In the genomic region with DNA sequence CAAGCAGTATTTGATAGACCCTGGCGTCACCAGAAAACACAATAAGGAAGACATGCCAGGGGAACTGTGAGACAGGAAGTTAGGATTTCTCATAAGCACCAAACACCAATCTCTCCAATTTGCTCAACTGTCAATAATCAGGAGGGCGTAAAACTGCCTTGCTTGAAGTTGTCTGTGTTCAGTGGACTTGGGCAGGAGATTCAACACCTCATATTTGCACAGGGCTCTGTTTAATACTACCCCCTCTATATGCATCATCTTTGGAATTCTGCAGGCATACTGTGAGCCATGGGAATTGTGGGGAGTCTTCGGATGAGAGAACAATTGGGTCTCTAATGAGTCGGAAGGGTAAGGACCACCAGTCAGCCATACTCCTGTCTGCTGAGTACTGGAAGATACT, we compare ENCODE assay signal across 30 mouse cellular contexts.
"Had no signal": no experiment of that assay in that cellular context is flagged by ENCODE, and none has a peak within 500 bp of the region (broad histone marks: within the 10 kb centered on the region; RNA-seq: fewer than 3 reads in every experiment).

No protein-coding gene starts in this region.

- H3K9ac ChIP-seq: limb, embryonic 12.5 days; limb, embryonic 13.5 days; limb, embryonic 15.5 days; liver, embryonic 12.5 days; liver, embryonic 13.5 days; liver, embryonic 14.5 days; liver, embryonic 15.5 days; liver, postnatal 0 days; lung, embryonic 14.5 days; lung, embryonic 15.5 days; midbrain, embryonic 12.5 days; midbrain, embryonic 13.5 days; midbrain, embryonic 15.5 days had no signal

- H3K4me1 ChIP-seq: limb, embryonic 12.5 days; limb, embryonic 13.5 days; limb, embryonic 15.5 days; liver, embryonic 12.5 days; liver, embryonic 13.5 days; liver, embryonic 15.5 days; lung, embryonic 15.5 days; megakaryocyte, embryonic 14.5 days; midbrain, embryonic 10.5 days; midbrain, embryonic 12.5 days; midbrain, embryonic 13.5 days; midbrain, embryonic 15.5 days had no signal

- H3K4me3 ChIP-seq: limb, embryonic 12.5 days; limb, embryonic 13.5 days; limb, embryonic 15.5 days; liver, embryonic 12.5 days; liver, embryonic 13.5 days; liver, embryonic 15.5 days; lung, embryonic 15.5 days; megakaryocyte, embryonic 14.5 days; midbrain, embryonic 10.5 days; midbrain, embryonic 12.5 days; midbrain, embryonic 13.5 days; midbrain, embryonic 15.5 days; myocyte had no signal

- ATAC-seq: liver, embryonic 12.5 days; liver, postnatal 0 days; lung, postnatal 0 days; midbrain, embryonic 13.5 days; midbrain, embryonic 15.5 days; midbrain, embryonic 16.5 days had no signal

- H3K4me2 ChIP-seq: limb, embryonic 12.5 days; limb, embryonic 13.5 days; limb, embryonic 15.5 days; liver, embryonic 11.5 days; liver, embryonic 12.5 days; liver, embryonic 13.5 days; liver, embryonic 15.5 days; lung, embryonic 14.5 days; lung, embryonic 15.5 days; midbrain, embryonic 11.5 days; midbrain, embryonic 12.5 days; midbrain, embryonic 13.5 days; midbrain, embryonic 15.5 days had no signal

- H3K27ac ChIP-seq: limb, embryonic 12.5 days; limb, embryonic 13.5 days; limb, embryonic 15.5 days; liver, embryonic 12.5 days; liver, embryonic 13.5 days; liver, embryonic 14.5 days; liver, embryonic 15.5 days; lung, embryonic 15.5 days; macrophage; midbrain, embryonic 10.5 days; midbrain, embryonic 12.5 days; midbrain, embryonic 13.5 days; midbrain, embryonic 15.5 days had no signal

- H3K9me3 ChIP-seq: limb, embryonic 12.5 days; limb, embryonic 13.5 days; limb, embryonic 15.5 days; liver, embryonic 15.5 days; lung, embryonic 15.5 days; midbrain, embryonic 12.5 days; midbrain, embryonic 13.5 days; midbrain, embryonic 15.5 days had no signal

- H3K27me3 ChIP-seq: limb, embryonic 12.5 days; limb, embryonic 13.5 days; limb, embryonic 15.5 days; liver, embryonic 12.5 days; liver, embryonic 13.5 days; liver, embryonic 15.5 days; lung, embryonic 15.5 days; megakaryocyte, embryonic 14.5 days; midbrain, embryonic 12.5 days; midbrain, embryonic 13.5 days; midbrain, embryonic 15.5 days had no signal

- DNase-seq: left cerebral cortex, postnatal 4 days; liver; liver, embryonic 13.5 days; liver, postnatal 0 days; lung, adult 18-20 months; lung, adult 2 months; lung, embryonic 14.5 days; lung, postnatal 10 days; lung, postnatal 14 days; lung, postnatal 36 days; lung, postnatal 4 days; midbrain, embryonic 14.5 days had no signal

- H3K36me3 ChIP-seq: midbrain, embryonic 15.5 days had no signal
